Mouse (Mus musculus): ENCODE results near the gene 4933407L21Rik. TPM values are rescaled to one million over a fixed set of nuclear protein-coding genes. Genes with fewer than 3 reads are reported as not detected.

4933407L21Rik gene
- polyA plus RNA-seq, 1 experiment from 2014 or later = 1.6 TPM

- Histone ChIP-seq H3K4me1 (ENCODE audit: insufficient read depth, low read length) (no peaks in the 10 kb centered on the region), H3K36me3 (ENCODE audit: insufficient read depth, low read length) (no peaks in the 10 kb centered on the region), H3K27me3 (ENCODE audit: insufficient read depth, low read length) (no peaks in the 10 kb centered on the region), H3K9ac (replicated peaks; ENCODE audit: low read length) (no peak overlapping the region), H3K4me3 (ENCODE audit: low read length) (no peak overlapping the region), H3K4me2 (replicated peaks; ENCODE audit: low read depth, low read length) (no peak overlapping the region), H3K9me3 (ENCODE audit: low read length) (peaks cover 3% of the 10 kb centered on the region; the same call in 1 of the 2 replicates), H3K27ac (ENCODE audit: low read length) (no peak overlapping the region)
- ATAC-seq (ENCODE audit: low FRiP score, low TSS enrichment) = no peak
- WGBS = 90% methylated on average over 2 of the region's 2 CpGs
These were observed 20.9 kb downstream of the 4933407L21Rik start for GRCm38 (mm10) chr1:85949085-85949684.

GRCm38 (mm10) chr1:85955150-85955549 is 26.9 kb downstream of the 4933407L21Rik start:
- H3K4me1 ChIP-seq (ENCODE audit: insufficient read depth, low read length) = no peaks in the 10 kb centered on the region
- H3K27me3 ChIP-seq (ENCODE audit: insufficient read depth, low read length) = no peaks in the 10 kb centered on the region
- H3K9ac ChIP-seq (replicated peaks; ENCODE audit: low read length) = no peak overlapping the region
- no peaks in the 10 kb centered on the region for H3K36me3 ChIP-seq (ENCODE audit: insufficient read depth, low read length)
- no peak overlapping the region for H3K4me3 ChIP-seq (ENCODE audit: low read length)
- no peak for ATAC-seq (ENCODE audit: low FRiP score, low TSS enrichment)
- WGBS = 67% methylated on average over 3 of the region's 3 CpGs
- no peaks in the 10 kb centered on the region for H3K9me3 ChIP-seq (ENCODE audit: low read length)
- H3K4me2 ChIP-seq (replicated peaks; ENCODE audit: low read depth, low read length) = no peak overlapping the region
- H3K27ac ChIP-seq (ENCODE audit: low read length) = no peak overlapping the region

GRCm38 (mm10) chr1:85957290-85957689 is 29.0 kb downstream of the 4933407L21Rik start:
- 74% methylated on average over 5 of the region's 5 CpGs for WGBS
- no peaks in the 10 kb centered on the region for H3K27me3 ChIP-seq (ENCODE audit: insufficient read depth, low read length)
- H3K36me3 ChIP-seq (ENCODE audit: insufficient read depth, low read length) = no peaks in the 10 kb centered on the region
- H3K9ac ChIP-seq (replicated peaks; ENCODE audit: low read length) = no peak overlapping the region
- no peak overlapping the region for H3K27ac ChIP-seq (ENCODE audit: low read length)
- ATAC-seq (ENCODE audit: low FRiP score, low TSS enrichment) = no peak
- H3K4me2 ChIP-seq (replicated peaks; ENCODE audit: low read depth, low read length) = no peak overlapping the region
- no peaks in the 10 kb centered on the region for H3K9me3 ChIP-seq (ENCODE audit: low read length)
- H3K4me3 ChIP-seq (ENCODE audit: low read length) = no peak overlapping the region
- no peaks in the 10 kb centered on the region for H3K4me1 ChIP-seq (ENCODE audit: insufficient read depth, low read length)

GRCm38 (mm10) chr1:85957942-85958619 is 29.8 kb downstream of the 4933407L21Rik start:
- WGBS = 64% methylated on average over 9 of the region's 9 CpGs
- H3K27me3 ChIP-seq (ENCODE audit: insufficient read depth, low read length) = no peaks in the 10 kb centered on the region
- H3K9ac ChIP-seq (replicated peaks; ENCODE audit: low read length) = no peak overlapping the region
- H3K4me1 ChIP-seq (ENCODE audit: insufficient read depth, low read length) = no peaks in the 10 kb centered on the region
- no peak for ATAC-seq (ENCODE audit: low FRiP score, low TSS enrichment)
- H3K36me3 ChIP-seq (ENCODE audit: insufficient read depth, low read length) = no peaks in the 10 kb centered on the region
- H3K9me3 ChIP-seq (ENCODE audit: low read length) = no peaks in the 10 kb centered on the region
- no peak overlapping the region for H3K27ac ChIP-seq (ENCODE audit: low read length)
- H3K4me2 ChIP-seq (replicated peaks; ENCODE audit: low read depth, low read length) = no peak overlapping the region
- no peak overlapping the region for H3K4me3 ChIP-seq (ENCODE audit: low read length)

GRCm38 (mm10) chr1:85959129-85959888 is 31.0 kb downstream of the 4933407L21Rik start:
- Histone ChIP-seq H3K4me3 (ENCODE audit: low read length) (no peak overlapping the region), H3K4me1 (ENCODE audit: insufficient read depth, low read length) (no peaks in the 10 kb centered on the region), H3K9me3 (ENCODE audit: low read length) (no peaks in the 10 kb centered on the region), H3K27ac (ENCODE audit: low read length) (no peak overlapping the region), H3K4me2 (replicated peaks; ENCODE audit: low read depth, low read length) (no peak overlapping the region), H3K36me3 (ENCODE audit: insufficient read depth, low read length) (no peaks in the 10 kb centered on the region), H3K9ac (replicated peaks; ENCODE audit: low read length) (no peak overlapping the region), H3K27me3 (ENCODE audit: insufficient read depth, low read length) (no peaks in the 10 kb centered on the region)
- no peak for ATAC-seq (ENCODE audit: low FRiP score, low TSS enrichment)
- 56% methylated on average over 6 of the region's 6 CpGs for WGBS

GRCm38 (mm10) chr1:85959889-85960276 is 31.6 kb downstream of the 4933407L21Rik start:
- Histone ChIP-seq H3K36me3 (ENCODE audit: insufficient read depth, low read length) (no peaks in the 10 kb centered on the region), H3K27me3 (ENCODE audit: insufficient read depth, low read length) (no peaks in the 10 kb centered on the region), H3K9me3 (ENCODE audit: low read length) (no peaks in the 10 kb centered on the region), H3K4me2 (replicated peaks; ENCODE audit: low read depth, low read length) (no peak overlapping the region), H3K4me1 (ENCODE audit: insufficient read depth, low read length) (no peaks in the 10 kb centered on the region), H3K4me3 (ENCODE audit: low read length) (no peak overlapping the region), H3K27ac (ENCODE audit: low read length) (no peak overlapping the region), H3K9ac (replicated peaks; ENCODE audit: low read length) (no peak overlapping the region)
- ATAC-seq (ENCODE audit: low FRiP score, low TSS enrichment) = no peak
- WGBS = 64% methylated on average over 2 of the region's 2 CpGs

- H3K4me3 ChIP-seq (ENCODE audit: low read length) = no peak within 1 kb of the TSS
- no peaks in the 10 kb centered on the region for H3K9me3 ChIP-seq (ENCODE audit: low read length)
- no peak for ATAC-seq (ENCODE audit: low FRiP score, low TSS enrichment)
- no peaks in the 10 kb centered on the region for H3K36me3 ChIP-seq (ENCODE audit: insufficient read depth, low read length)
- 80% methylated on average over 5 of the region's 5 CpGs for WGBS
- no peak within 1 kb of the TSS for H3K9ac ChIP-seq (replicated peaks; ENCODE audit: low read length)
- H3K4me1 ChIP-seq (ENCODE audit: insufficient read depth, low read length) = no peaks in the 10 kb centered on the region
- H3K27me3 ChIP-seq (ENCODE audit: insufficient read depth, low read length) = no peaks in the 10 kb centered on the region
- no peak within 1 kb of the TSS for H3K4me2 ChIP-seq (replicated peaks; ENCODE audit: low read depth, low read length)
- no peak within 1 kb of the TSS for H3K27ac ChIP-seq (ENCODE audit: low read length)
These were observed 32.6 kb downstream of the 4933407L21Rik start, which contains the start of gene Gpr55 for GRCm38 (mm10) chr1:85960873-85961272. Gpr55 (minus strand) TSS chr1:85961007.

- Histone ChIP-seq H3K9ac (replicated peaks; ENCODE audit: low read length) (no peak overlapping the region), H3K9me3 (ENCODE audit: low read length) (no peaks in the 10 kb centered on the region), H3K4me1 (ENCODE audit: insufficient read depth, low read length) (no peaks in the 10 kb centered on the region), H3K27ac (ENCODE audit: low read length) (no peak overlapping the region), H3K4me3 (ENCODE audit: low read length) (no peak overlapping the region), H3K4me2 (replicated peaks; ENCODE audit: low read depth, low read length) (no peak overlapping the region), H3K36me3 (ENCODE audit: insufficient read depth, low read length) (no peaks in the 10 kb centered on the region), H3K27me3 (ENCODE audit: insufficient read depth, low read length) (no peaks in the 10 kb centered on the region)
- ATAC-seq (ENCODE audit: low FRiP score, low TSS enrichment) = no peak
- WGBS = 57% methylated on average over 3 of the region's 3 CpGs
These were observed 33.8 kb downstream of the 4933407L21Rik start for GRCm38 (mm10) chr1:85962081-85962480.

GRCm38 (mm10) chr1:85965856-85966255 is 37.6 kb downstream of the 4933407L21Rik start:
- WGBS = 65% methylated on average over 3 of the region's 3 CpGs
- H3K27me3 ChIP-seq (ENCODE audit: insufficient read depth, low read length) = no peaks in the 10 kb centered on the region
- no peak overlapping the region for H3K4me3 ChIP-seq (ENCODE audit: low read length)
- H3K27ac ChIP-seq (ENCODE audit: low read length) = no peak overlapping the region
- no peaks in the 10 kb centered on the region for H3K9me3 ChIP-seq (ENCODE audit: low read length)
- H3K9ac ChIP-seq (replicated peaks; ENCODE audit: low read length) = no peak overlapping the region
- H3K4me2 ChIP-seq (replicated peaks; ENCODE audit: low read depth, low read length) = no peak overlapping the region
- no peak for ATAC-seq (ENCODE audit: low FRiP score, low TSS enrichment)
- H3K4me1 ChIP-seq (ENCODE audit: insufficient read depth, low read length) = no peaks in the 10 kb centered on the region
- H3K36me3 ChIP-seq (ENCODE audit: insufficient read depth, low read length) = no peaks in the 10 kb centered on the region

GRCm38 (mm10) chr1:85969081-85969480 is 40.8 kb downstream of the 4933407L21Rik start:
- H3K27ac ChIP-seq (ENCODE audit: low read length) = no peak overlapping the region
- no peaks in the 10 kb centered on the region for H3K36me3 ChIP-seq (ENCODE audit: insufficient read depth, low read length)
- WGBS = 87% methylated on average over 1 of the region's 1 CpGs
- H3K27me3 ChIP-seq (ENCODE audit: insufficient read depth, low read length) = no peaks in the 10 kb centered on the region
- H3K4me2 ChIP-seq (replicated peaks; ENCODE audit: low read depth, low read length) = no peak overlapping the region
- ATAC-seq (ENCODE audit: low FRiP score, low TSS enrichment) = no peak
- H3K9me3 ChIP-seq (ENCODE audit: low read length) = no peaks in the 10 kb centered on the region
- no peaks in the 10 kb centered on the region for H3K4me1 ChIP-seq (ENCODE audit: insufficient read depth, low read length)
- H3K9ac ChIP-seq (replicated peaks; ENCODE audit: low read length) = no peak overlapping the region
- no peak overlapping the region for H3K4me3 ChIP-seq (ENCODE audit: low read length)
